Mouse (Mus musculus): ENCODE data around the gene Cd300lb. TPM values are rescaled to one million over a fixed set of nuclear protein-coding genes. Genes with fewer than 3 reads are reported as not detected.

Gene Cd300lb
- total and polyA plus RNA-seq, 3 experiments: not detected

- no peaks in the 10 kb centered on the region for H3K27me3 ChIP-seq (ENCODE audit: control insufficient read depth in 1 of 2, insufficient read depth in 2 of 2, low read length in 2 of 2)
- no peak overlapping the region for H3K4me3 ChIP-seq (ENCODE audit: control insufficient read depth in 1 of 2, insufficient read depth in 1 of 2, low read depth in 2 of 2, low read length in 2 of 2)
- H3K79me2 ChIP-seq (ENCODE audit: control insufficient read depth, insufficient read depth, low read length, poor library complexity): no peaks in the 10 kb centered on the region
- no peak for DNase-seq (ENCODE audit: low read depth, low spot score)
- no peaks in the 10 kb centered on the region for H3K36me3 ChIP-seq (ENCODE audit: control insufficient read depth in 1 of 2, insufficient read depth in 2 of 2, low read length in 2 of 2)
- H3K9ac ChIP-seq (ENCODE audit: control insufficient read depth, low read depth, low read length, poor library complexity, severe bottlenecking): no peak overlapping the region
- TF ChIP-seq TAL1 (IDR thresholded peaks at IDR 0.05; ENCODE audit: low read length) (no peak), ZMIZ1 (IDR thresholded peaks at IDR 0.05; ENCODE audit: low read depth, low read length) (no peak), USF1 (IDR thresholded peaks at IDR 0.05; ENCODE audit: low read depth, low read length) (no peak), NELFE (IDR thresholded peaks at IDR 0.05; ENCODE audit: low read depth, low read length) (no peak), MAZ (IDR thresholded peaks at IDR 0.05; ENCODE audit: low read depth, low read length) (no peak), MAX (IDR thresholded peaks at IDR 0.05; ENCODE audit: low read length) (no peak), SIN3A (IDR thresholded peaks at IDR 0.05; ENCODE audit: low read length) (no peak), ELF1 (IDR thresholded peaks at IDR 0.05; ENCODE audit: low read depth, low read length) (no peak), BHLHE40 (IDR thresholded peaks at IDR 0.05; ENCODE audit: borderline replicate concordance, low read depth, low read length) (no peak), MAFK (IDR thresholded peaks at IDR 0.05; ENCODE audit: borderline replicate concordance, low read depth, low read length) (no peak), CTCF (IDR thresholded peaks at IDR 0.05 in 2 of 3, conservative IDR thresholded peaks at IDR 0.05 in 1 of 3; ENCODE audit: control insufficient read depth in 1 of 3, insufficient read depth in 1 of 3, low read depth in 2 of 3, low read length in 3 of 3, poor library complexity in 1 of 3, severe bottlenecking in 1 of 3) (no peak), MEF2A (IDR thresholded peaks at IDR 0.05; ENCODE audit: extremely low read depth, insufficient replicate concordance, low read depth, low read length, poor library complexity, severe bottlenecking) (no peak), KAT2A (conservative IDR thresholded peaks at IDR 0.05; ENCODE audit: low read depth, low read length) (no peak), CHD2 (IDR thresholded peaks at IDR 0.05; ENCODE audit: low read length) (no peak), JUND (IDR thresholded peaks at IDR 0.05; ENCODE audit: low read depth, low read length) (no peak)
- H3K4me1 ChIP-seq (ENCODE audit: control insufficient read depth in 1 of 2, insufficient read depth in 2 of 2, low read length in 2 of 2): no peaks in the 10 kb centered on the region
- H3K27ac ChIP-seq (ENCODE audit: control insufficient read depth, low read depth, low read length): no peak overlapping the region
- no peaks in the 10 kb centered on the region for H3K9me3 ChIP-seq (replicated peaks; ENCODE audit: insufficient read depth, low read length)
Observed at GRCm38 (mm10) chr11:114965182-114965828, 31.1 kb upstream of the Cd300lb start.

DNA sequence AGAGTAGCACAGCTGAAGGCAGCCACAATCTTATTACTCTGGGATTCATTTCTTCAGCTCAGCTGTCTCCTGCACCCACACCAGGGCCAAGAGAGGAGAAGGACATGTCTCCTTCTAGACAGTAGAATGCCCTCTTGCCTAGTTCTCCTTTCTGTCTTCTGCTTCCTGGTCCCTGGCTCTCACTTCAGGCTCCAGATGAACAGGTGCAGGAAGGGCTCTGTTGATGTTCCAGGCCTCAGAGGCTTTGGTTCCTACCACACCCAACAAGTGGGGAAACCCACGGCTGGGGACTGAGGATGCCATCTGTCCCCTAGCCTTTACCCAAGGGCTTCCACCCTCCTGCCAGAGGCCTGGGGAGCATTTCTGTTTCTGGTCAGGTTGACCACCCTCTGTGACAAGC, 26.2 kb upstream of the Cd300lb start:
- Histone ChIP-seq H3K36me3 (ENCODE audit: control insufficient read depth in 1 of 2, insufficient read depth in 2 of 2, low read length in 2 of 2) (no peaks in the 10 kb centered on the region), H3K27ac (ENCODE audit: control insufficient read depth, low read depth, low read length) (no peak overlapping the region), H3K27me3 (ENCODE audit: control insufficient read depth in 1 of 2, insufficient read depth in 2 of 2, low read length in 2 of 2) (no peaks in the 10 kb centered on the region), H3K9me3 (replicated peaks; ENCODE audit: insufficient read depth, low read length) (no peaks in the 10 kb centered on the region), H3K9ac (ENCODE audit: control insufficient read depth, low read depth, low read length, poor library complexity, severe bottlenecking) (no peak overlapping the region), H3K4me3 (ENCODE audit: control insufficient read depth in 1 of 2, insufficient read depth in 1 of 2, low read depth in 2 of 2, low read length in 2 of 2) (no peak overlapping the region), H3K4me1 (ENCODE audit: control insufficient read depth in 1 of 2, insufficient read depth in 2 of 2, low read length in 2 of 2) (no peaks in the 10 kb centered on the region), H3K79me2 (ENCODE audit: control insufficient read depth, insufficient read depth, low read length, poor library complexity) (no peaks in the 10 kb centered on the region)
- TF ChIP-seq JUND (IDR thresholded peaks at IDR 0.05; ENCODE audit: low read depth, low read length) (no peak), POLR2A (IDR thresholded peaks at IDR 0.05; ENCODE audit: control insufficient read depth in 1 of 2, insufficient read depth in 1 of 2, low read depth in 1 of 2, low read length in 2 of 2, poor library complexity in 1 of 2) (no peak), TCF12 (IDR thresholded peaks at IDR 0.05; ENCODE audit: low read depth, low read length) (no peak), MXI1 (IDR thresholded peaks at IDR 0.05; ENCODE audit: low read depth, low read length) (no peak), GATA1 (IDR thresholded peaks at IDR 0.05; ENCODE audit: low read depth, low read length) (no peak), SIN3A (IDR thresholded peaks at IDR 0.05; ENCODE audit: low read length) (no peak), TBP (IDR thresholded peaks at IDR 0.05; ENCODE audit: low read depth, low read length) (no peak), UBTF (IDR thresholded peaks at IDR 0.05; ENCODE audit: borderline replicate concordance, insufficient read depth, low read depth, low read length) (no peak), ZC3H11A (IDR thresholded peaks at IDR 0.05; ENCODE audit: low read depth, low read length) (no peak), RAD21 (IDR thresholded peaks at IDR 0.05; ENCODE audit: low read depth, low read length) (no peak), MYC (IDR thresholded peaks at IDR 0.05; ENCODE audit: low read depth, low read length) (no peak), HCFC1 (IDR thresholded peaks at IDR 0.05; ENCODE audit: low read depth, low read length) (no peak), KAT2A (conservative IDR thresholded peaks at IDR 0.05; ENCODE audit: low read depth, low read length) (no peak), EP300 (IDR thresholded peaks at IDR 0.05; ENCODE audit: low read depth in 1 of 2, low read length in 2 of 2) (no peak)
- no peak for DNase-seq (ENCODE audit: low read depth, low spot score)
